Mouse (Mus musculus) myocyte (in vitro differentiated cells): ENCODE measurements around the gene Pimreg.

Source experiments
- POLR2A ChIP-seq: IDR thresholded peaks from one replicate; pipeline ENCODE4 v1.6.1; 2011; ENCODE audit warnings: low read depth, mild to moderate bottlenecking, control low read depth, moderate library complexity; ENCODE audit not compliant: insufficient read length
- POLR2AphosphoS2 ChIP-seq: IDR thresholded peaks from one replicate; pipeline ENCODE4 v1.6.1; 2011; ENCODE audit warnings: low read depth, control low read depth; ENCODE audit not compliant: insufficient read length

GRCm38 (mm10) chr11:72084337-72084736 is 42.5 kb downstream of the Pimreg start:
- TF ChIP-seq POLR2A: no peak
- TF ChIP-seq POLR2AphosphoS2: no peak
